Mouse (Mus musculus) brain, embryonic 14.5 days (tissue): ENCODE results near the gene Brca1. TPM values are rescaled to one million over a fixed set of nuclear protein-coding genes. Genes with fewer than 3 reads are reported as not detected.
"Not testable (repeated sequence)": the region's sequence is repeated elsewhere in the genome, so short reads cannot be mapped to it uniquely, and the experiment has no call there.

Experiments used
- DNase-seq: peaks from one replicate; pipeline ENCODE4 v3.0.0-alpha.2; 2011; ENCODE audit warnings: low read depth
- CTCF ChIP-seq: fragments of 200-500 bp; IDR thresholded peaks from 2 replicates; pipeline ENCODE4 v1.5.1; 2012; ENCODE audit warnings: inconsistent platforms, mild to moderate bottlenecking, moderate library complexity, borderline replicate concordance; ENCODE audit not compliant: insufficient read depth, insufficient read length; ENCODE audit errors: extremely low read depth
- POLR2A ChIP-seq: fragments of 200-500 bp; IDR thresholded peaks from 2 replicates; pipeline ENCODE4 v1.6.1; 2012; ENCODE audit warnings: mild to moderate bottlenecking, inconsistent platforms, borderline replicate concordance; ENCODE audit not compliant: poor library complexity, insufficient read depth, insufficient read length, severe bottlenecking; ENCODE audit errors: extremely low read depth
- polyA plus RNA-seq: library from polyadenylated mRNA; depleted of rRNA; stranded (reverse); fragments of >200 nt; gene quantifications from 2 replicates; pipeline ENCODE4 v1.2.3, GENCODE M21; 2012; rRNA removed

Gene Brca1
- 4.1 and 5.5 TPM in 2 replicates for polyA plus RNA-seq

GRCm38 (mm10) chr11:101551751-101552475 lies at the start of gene Brca1, which contains the start of gene Nbr1:
TSS of gene Brca1 (minus strand) at chr11:101551955.
TSS of gene Nbr1 (plus strand) at chr11:101552149.
- peak; percentile 100 for DNase-seq
- no peak for TF ChIP-seq CTCF
- no peak for TF ChIP-seq POLR2A

GRCm38 (mm10) chr11:101599156-101599555 lies 47.4 kb upstream of the Brca1 start, which contains the start of gene Gm11634:
TSS of gene Gm11634 (minus strand) at chr11:101599256.
- DNase-seq = no peak
- no peak for TF ChIP-seq CTCF
- TF ChIP-seq POLR2A = no peak

DNA sequence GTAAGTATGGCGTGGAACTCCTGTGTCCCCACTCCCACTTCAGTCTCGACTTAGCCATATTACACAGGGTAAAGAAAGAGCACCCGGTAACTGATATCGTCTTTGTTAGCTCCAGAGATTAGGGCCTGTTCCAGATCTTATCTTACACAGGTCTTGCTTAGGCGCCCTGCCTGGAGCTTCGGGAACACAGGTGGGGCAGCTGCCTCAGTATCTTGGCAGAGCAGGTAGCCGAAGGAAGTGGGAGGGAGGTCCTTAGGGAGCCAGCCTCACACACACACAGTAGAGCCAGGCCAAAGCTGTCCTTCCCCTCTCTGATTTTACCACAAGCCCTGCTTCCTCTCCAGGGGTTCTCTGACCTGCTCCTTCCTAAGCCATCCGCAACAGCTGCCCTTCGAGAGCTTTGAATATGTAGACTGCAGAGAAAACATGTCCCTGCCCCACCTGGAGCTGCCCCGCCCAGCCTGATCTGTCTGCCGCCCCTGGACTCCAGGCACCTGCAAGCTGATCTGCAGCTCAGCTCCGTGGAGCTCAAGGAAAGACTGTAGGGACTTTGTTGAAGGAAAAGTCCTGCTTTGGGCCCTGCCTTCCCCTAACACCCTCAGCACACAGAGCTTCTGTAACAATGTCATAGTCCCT lies 38.4 kb upstream of the Brca1 start:
- TF ChIP-seq POLR2A (no peak), CTCF (no peak)
- DNase-seq = no peak

DNA sequence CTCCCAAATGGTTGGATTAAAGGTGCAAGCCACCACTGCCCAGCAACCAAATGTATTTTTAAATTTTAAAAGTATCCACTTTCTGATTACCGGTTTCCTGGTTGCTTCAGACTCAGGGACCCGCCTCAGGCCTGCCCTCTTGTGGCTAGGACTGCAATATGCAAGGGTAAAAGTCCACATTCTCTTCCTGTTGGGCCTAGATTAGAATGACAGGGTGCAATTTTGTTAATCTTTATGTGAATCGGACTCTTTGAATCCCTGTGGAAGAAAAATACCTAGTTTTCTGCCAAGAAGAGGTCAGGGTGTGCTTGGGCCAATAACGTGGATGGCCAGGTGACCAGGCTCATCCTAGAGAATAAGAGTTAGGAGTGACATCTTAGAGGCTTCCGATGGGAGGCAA lies 37.7 kb upstream of the Brca1 start:
- TF ChIP-seq CTCF = peak; percentile 81
- no peak for TF ChIP-seq POLR2A
- peak; percentile 56 for DNase-seq

DNA sequence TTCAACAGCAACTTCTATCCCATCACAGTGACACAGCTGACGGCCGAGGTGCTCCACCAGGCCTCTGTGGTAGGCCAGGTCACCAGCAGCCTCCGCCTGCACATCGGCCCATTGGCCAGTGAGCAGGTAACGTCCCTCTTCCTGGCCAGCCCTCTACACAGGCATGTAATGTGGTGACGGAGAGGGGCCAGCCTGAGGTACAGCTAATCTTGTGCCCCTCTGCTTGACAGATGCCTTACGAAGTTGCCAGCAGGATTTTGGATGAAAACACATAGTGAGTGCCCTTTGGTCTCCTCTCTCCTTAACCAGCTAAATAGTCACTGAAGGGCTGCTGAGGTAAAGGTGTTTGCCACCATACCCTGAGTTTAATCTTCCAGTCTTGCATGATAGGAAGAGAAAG lies 37.1 kb upstream of the Brca1 start:
- TF ChIP-seq POLR2A (no peak), CTCF (no peak)
- no peak for DNase-seq

- DNase-seq = no peak
- TF ChIP-seq POLR2A = no peak
- no peak for TF ChIP-seq CTCF
These were observed 35.9 kb upstream of the Brca1 start for GRCm38 (mm10) chr11:101587676-101588075.

- TF ChIP-seq POLR2A (no peak), CTCF (no peak)
- no peak for DNase-seq
These were observed 34.0 kb upstream of the Brca1 start for GRCm38 (mm10) chr11:101585805-101586204.

DNA sequence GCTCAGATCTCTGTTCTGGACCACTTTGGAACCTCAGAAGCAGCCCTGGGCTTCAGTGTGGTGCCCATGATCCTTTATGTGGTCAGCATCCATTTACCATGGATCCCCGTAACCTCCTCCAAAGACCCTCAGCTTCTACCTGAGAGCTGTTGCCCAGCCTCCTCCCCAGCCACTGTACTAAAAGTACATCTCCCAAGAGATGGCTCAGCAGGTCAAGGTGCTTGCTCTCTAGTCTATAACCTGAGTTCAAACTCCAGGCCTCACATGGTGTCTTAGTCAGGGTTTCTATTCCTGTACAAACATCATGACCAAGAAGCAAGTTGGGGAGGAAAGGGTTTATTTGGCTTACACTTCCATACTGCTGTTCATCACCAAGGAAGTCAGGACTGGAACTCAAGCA lies 33.3 kb upstream of the Brca1 start:
- DNase-seq = not testable (repeated sequence)

DNA sequence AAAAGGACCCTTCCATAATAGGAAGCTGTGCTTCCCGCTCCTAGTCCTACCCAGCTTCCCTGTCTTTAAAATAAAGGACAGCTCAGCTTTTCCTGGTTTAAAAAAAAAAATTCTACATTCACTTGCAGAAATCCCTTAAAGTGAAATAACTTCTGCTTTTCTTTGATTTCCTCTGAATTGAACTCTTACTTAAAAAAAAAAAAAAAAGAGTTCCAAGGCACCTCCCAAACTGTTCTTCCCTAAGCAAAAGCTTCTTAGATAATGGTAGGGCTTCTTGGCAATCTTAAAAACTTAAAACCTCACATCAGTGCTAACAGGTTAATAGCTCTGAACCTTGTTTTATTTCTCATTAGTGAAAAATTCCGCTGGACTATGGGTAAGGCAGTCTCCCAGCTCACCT lies 31.4 kb upstream of the Brca1 start:
- TF ChIP-seq POLR2A = no peak
- TF ChIP-seq CTCF = no peak
- DNase-seq = no peak

GRCm38 (mm10) chr11:101582054-101583035 lies 30.6 kb upstream of the Brca1 start, which contains the start of gene Tmem106a:
TSS of gene Tmem106a (plus strand) at chr11:101582242.
- DNase-seq = peak; percentile 66
- TF ChIP-seq CTCF = no peak
- TF ChIP-seq POLR2A = no peak

- no peak for TF ChIP-seq POLR2A
- no peak for TF ChIP-seq CTCF
- DNase-seq = no peak
These were observed 29.5 kb upstream of the Brca1 start for GRCm38 (mm10) chr11:101581081-101581764.

GRCm38 (mm10) chr11:101576116-101576515 lies 24.4 kb upstream of the Brca1 start:
- no peak for DNase-seq
- TF ChIP-seq CTCF = peak; percentile 35; the same call in 1 of the 2 replicates
- TF ChIP-seq POLR2A = no peak
